Mouse (Mus musculus) embryonic fibroblast, embryonic 13.5 days (primary cell): ENCODE measurements around the gene Rufy4. TPM values are rescaled to one million over a fixed set of nuclear protein-coding genes. Genes with fewer than 3 reads are reported as not detected.

Experiments
- H3K27ac ChIP-seq: 2 replicates; pipeline ENCODE4 v1.5.1; 2012; ENCODE audit warnings: low read length, control low read depth, inconsistent platforms; ENCODE audit not compliant: insufficient read depth
- H3K4me1 ChIP-seq: 2 replicates; pipeline ENCODE4 v1.6.1; 2011; ENCODE audit warnings: low read length; ENCODE audit not compliant: control insufficient read depth, insufficient read depth
- H3K4me3 ChIP-seq: 2 replicates; pipeline ENCODE4 v1.5.1; 2011; ENCODE audit warnings: mild to moderate bottlenecking, control low read depth, low read length; ENCODE audit not compliant: insufficient read depth
- CTCF ChIP-seq: IDR thresholded peaks from 2 replicates; pipeline ENCODE4 v1.5.1; 2011; ENCODE audit warnings: mild to moderate bottlenecking, control low read depth, low read length, moderate library complexity, borderline replicate concordance; ENCODE audit not compliant: insufficient read depth
- POLR2A ChIP-seq: IDR thresholded peaks from 2 replicates; pipeline ENCODE4 v1.6.1; 2011; ENCODE audit warnings: low read depth, mild to moderate bottlenecking, control low read depth, low read length, moderate library complexity
- polyA plus RNA-seq: library from polyadenylated mRNA; stranded (reverse); fragments of >200 nt; gene quantifications from 2 replicates; pipeline ENCODE4 v1.2.4, GENCODE M21; 2011; ENCODE audit warnings: low read depth; ENCODE audit not compliant: missing spikeins, insufficient read length

Gene Rufy4
- polyA plus RNA-seq, 1 experiment: 0.56 TPM

DNA sequence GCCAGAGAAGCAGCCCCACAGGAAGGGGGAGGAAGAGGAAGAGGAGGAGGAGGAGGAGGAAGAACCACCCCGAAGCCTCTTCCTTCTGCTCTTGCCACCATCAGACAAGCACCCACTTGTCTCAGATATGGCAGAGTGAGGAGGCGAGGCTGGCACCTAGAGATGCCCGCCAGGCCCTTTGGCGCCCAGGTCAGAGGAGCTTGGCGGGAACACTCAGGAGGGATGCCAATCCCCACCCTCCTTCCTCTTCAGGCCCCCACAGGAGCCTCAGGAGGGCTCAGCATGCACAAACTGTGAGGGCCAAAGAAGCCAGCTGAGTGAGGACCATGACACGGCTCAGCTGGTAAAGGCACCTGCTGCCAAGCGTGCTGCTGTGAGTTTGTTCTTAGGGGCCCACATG, 4.2 kb upstream of the Rufy4 start:
- TF ChIP-seq POLR2A (no peak), CTCF (no peak)
- Histone ChIP-seq H3K4me3 (no peak overlapping the region), H3K27ac (no peak overlapping the region), H3K4me1 (no peaks in the 10 kb centered on the region)

DNA sequence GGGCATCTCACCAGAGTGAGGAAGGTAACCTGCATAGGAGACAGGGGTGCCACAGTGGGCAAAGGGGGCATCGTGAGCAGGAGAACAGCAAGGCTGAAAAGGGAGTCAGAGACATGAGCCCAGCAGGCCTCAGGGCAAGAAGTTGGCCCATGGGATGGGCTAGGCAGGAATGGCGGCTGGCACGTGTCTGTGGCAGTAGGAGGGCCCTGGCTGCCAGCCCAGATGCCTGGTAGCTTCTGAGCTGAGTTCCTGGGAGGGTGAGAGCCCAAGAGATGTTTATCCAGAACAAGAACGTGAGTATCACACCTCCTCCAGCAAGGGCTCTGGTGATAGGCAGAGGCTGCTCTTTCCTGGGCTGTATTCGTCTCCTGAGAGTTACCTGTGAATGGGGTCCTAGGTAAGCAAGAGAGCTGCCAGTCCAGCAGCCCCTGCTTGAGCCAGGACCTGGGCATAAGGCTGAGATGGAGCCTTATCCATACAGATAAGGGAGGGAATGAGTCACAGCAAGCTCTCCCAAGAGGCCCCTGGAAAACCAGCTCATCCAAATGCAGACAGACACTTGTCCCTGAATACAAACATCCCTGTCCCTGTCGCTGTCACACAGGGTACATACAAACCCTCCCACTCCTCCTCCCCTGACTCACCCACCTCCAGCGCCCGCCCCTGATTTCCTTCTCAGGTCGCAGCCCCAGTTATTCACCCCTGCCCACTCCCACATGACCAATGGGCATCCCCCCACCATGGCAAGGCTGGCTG, 3.3 kb upstream of the Rufy4 start:
- H3K27ac ChIP-seq: no peak overlapping the region
- TF ChIP-seq CTCF (no peak), POLR2A (no peak)
- no peaks in the 10 kb centered on the region for H3K4me1 ChIP-seq
- no peak overlapping the region for H3K4me3 ChIP-seq

DNA sequence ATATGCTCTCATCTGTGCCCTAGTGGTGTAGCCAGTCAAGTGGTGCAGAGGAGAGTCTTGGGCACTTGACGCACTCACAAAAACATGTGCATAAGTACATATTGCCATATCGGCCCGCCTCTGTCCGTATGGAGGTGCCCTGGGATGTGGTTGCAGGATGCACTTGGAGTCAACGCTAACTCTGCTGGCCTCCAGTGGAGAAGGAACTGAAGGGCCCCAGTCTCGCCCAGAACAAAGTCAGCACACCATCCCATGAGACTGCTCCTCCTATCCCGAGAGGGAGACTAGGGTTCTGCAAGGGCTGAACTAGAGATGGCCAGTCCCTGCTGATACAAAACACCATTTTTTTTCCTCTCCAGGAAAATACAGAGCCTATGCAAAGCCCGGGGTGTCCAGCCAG, 2.1 kb upstream of the Rufy4 start:
- no peaks in the 10 kb centered on the region for H3K4me1 ChIP-seq
- no peak for TF ChIP-seq POLR2A
- H3K4me3 ChIP-seq: no peak overlapping the region
- no peak overlapping the region for H3K27ac ChIP-seq

DNA sequence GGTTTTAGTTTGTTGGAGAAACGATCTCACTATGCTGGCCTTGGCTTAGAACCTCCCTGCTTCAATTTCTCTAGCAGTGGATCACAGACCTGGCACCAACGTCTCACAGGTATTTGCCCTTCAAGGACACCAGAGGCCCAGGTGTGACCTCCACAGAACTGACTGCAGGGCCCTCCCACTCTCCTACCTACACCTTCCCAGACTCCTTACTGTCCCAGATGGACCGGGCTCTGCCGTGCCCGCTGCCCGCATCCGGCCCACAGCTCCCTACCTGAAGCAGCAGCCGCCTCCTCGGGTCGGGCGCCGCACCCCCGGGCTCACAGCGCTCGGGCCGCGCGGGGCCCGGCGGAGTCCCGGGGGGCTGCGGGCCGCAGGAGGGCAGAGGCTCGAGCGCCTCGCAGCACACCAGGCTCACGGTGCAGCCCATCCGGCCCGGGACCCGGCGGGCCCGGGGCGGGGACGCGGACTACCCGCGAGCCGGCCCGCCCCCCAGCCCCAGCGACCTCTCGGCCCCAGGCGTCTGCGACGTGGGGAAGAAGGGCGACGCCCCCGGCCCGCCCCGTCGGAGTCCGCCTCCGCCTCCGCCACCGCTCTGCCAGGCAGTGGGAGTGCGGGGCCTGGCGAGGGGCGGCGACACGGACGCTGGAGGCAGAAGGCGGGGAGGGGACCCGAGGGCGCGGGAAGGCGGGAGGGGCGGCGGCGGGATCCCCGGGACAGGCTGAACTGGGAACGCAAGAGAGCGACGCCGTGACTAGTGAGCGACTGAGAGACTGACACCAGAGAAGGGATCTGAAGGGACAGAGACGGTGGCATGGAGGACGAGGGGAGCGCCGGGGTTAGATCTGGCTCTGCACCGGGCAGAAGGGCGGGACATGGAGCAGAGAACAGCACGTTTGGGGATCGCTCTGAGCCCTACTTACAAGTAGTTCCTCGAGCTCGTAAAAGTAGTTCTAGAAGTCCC, 1.0 kb upstream of the Rufy4 start, which contains the start of gene Tns1:
Gene Tns1 (minus strand): TSS at position 429 of the 961 bp plus-strand sequence.
- H3K4me1 ChIP-seq: no peaks in the 10 kb centered on the region
- TF ChIP-seq CTCF (no peak), POLR2A (no peak)
- H3K27ac ChIP-seq: no peak within 1 kb of the TSS
- H3K4me3 ChIP-seq: peak within 1 kb of the TSS; percentile 42

DNA sequence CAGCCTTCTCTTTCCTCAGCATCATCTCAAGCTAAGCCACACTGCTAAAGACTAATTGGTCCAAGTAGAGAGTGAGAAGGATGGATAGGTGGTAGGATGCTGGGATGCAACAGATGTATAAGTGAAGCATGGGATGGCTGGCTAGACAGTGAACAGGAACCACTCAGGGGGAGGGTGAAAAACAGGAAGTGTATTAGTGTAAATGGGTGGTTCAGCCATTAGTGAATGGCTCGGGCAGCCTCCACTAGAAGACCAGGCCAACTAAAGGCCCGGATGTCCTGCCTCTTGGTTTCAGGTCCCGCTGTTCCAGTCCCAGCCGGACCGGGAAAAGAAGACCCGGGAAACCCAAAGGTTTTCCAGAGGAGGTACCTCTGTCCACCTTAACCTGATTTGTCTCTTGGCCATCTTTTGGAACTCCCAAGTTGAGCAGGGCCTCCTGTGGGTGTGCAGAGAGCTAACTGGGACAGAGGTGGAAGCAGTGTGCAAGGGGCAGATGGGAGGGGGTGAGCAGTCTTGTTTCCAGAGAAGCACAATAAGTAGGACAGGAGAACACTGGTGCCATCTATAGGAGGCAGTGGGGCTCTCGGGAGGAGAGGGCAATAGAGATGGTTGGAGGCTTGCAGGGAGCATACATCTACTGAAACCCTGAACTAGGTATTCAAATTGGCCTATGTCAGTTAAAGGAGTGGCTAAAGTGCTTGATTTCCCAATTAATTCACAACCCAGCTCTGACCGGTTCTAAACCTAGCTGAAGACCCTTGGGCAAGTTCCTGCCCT, 5.7 kb downstream of the Rufy4 start:
- no peak overlapping the region for H3K4me3 ChIP-seq
- no peak overlapping the region for H3K27ac ChIP-seq
- TF ChIP-seq CTCF: no peak
- TF ChIP-seq POLR2A: no peak
- no peaks in the 10 kb centered on the region for H3K4me1 ChIP-seq

DNA sequence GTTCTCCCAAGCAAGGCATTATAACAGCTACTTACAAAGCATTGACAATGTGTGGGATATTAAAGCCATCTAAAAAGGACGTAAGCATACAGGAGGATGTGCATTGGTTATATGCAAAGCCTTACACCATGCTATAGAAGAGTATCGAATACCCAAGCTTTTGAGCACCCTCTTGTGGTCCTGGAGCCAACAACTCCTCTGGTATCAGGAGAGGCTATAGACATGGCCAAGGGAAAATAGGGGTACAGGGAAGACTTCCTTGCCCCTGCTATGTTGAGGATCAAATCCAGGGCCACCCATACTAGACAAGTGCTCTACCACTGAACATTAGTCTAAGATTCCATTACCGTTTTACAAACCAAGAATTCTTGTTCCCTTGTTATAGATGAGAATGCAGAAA, 6.7 kb downstream of the Rufy4 start:
- no peak overlapping the region for H3K27ac ChIP-seq
- H3K4me3 ChIP-seq: no peak overlapping the region
- H3K4me1 ChIP-seq: no peaks in the 10 kb centered on the region
- no peak for TF ChIP-seq CTCF
- no peak for TF ChIP-seq POLR2A

DNA sequence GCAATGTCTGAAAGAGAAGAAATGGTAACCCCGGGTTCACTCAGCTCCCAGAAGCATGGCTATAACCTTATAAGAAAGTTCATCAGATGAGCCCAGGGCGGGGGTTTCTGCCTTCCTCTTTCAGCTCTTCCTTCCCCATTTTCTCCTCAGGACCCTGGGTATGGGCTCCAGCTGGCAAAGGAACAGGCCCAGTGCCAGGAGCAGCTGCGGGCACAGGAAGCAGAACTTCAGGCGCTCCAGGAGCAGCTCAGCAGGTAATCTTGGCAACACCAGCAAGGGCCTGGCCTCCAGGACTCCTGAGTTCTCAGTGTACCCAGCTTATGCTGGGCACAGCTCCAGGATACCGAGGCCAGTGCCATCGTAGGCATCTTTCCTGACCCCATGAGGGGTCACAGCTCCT, 8.6 kb downstream of the Rufy4 start:
- H3K4me1 ChIP-seq: no peaks in the 10 kb centered on the region
- H3K4me3 ChIP-seq: no peak overlapping the region
- H3K27ac ChIP-seq: no peak overlapping the region
- TF ChIP-seq POLR2A: no peak
- TF ChIP-seq CTCF: no peak

DNA sequence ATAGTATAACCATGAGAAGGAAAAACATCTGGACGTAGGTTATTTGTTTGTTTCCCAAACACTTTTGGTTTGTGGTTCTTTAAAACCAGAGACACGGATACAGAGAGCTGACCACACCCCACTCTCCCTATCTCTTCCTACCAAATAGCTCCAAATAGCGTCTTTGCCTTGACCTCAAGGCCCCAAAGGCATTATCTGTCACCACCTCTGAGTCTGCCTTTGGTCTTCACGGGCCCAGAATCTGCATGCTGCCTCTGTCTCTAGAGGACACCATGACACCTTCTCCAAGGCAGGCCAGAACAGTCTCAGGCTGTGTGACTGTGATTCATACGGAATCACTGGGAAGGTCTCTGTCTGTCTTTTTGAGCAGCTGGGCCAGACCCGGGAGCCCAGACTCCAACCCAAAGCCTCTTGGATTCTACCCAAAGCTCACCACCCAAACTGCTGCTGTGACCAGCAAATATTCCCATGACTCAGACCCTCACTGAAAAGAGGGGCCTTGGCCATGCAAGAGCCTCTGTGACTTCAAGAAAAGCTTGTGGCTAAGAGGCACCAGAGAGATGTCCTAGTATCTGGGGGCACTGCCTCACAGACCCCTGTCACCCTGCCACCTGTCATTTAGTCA, 10.1 kb downstream of the Rufy4 start:
- Histone ChIP-seq H3K4me1 (no peaks in the 10 kb centered on the region), H3K27ac (no peak overlapping the region), H3K4me3 (no peak overlapping the region)
- TF ChIP-seq POLR2A: no peak
- TF ChIP-seq CTCF: no peak

DNA sequence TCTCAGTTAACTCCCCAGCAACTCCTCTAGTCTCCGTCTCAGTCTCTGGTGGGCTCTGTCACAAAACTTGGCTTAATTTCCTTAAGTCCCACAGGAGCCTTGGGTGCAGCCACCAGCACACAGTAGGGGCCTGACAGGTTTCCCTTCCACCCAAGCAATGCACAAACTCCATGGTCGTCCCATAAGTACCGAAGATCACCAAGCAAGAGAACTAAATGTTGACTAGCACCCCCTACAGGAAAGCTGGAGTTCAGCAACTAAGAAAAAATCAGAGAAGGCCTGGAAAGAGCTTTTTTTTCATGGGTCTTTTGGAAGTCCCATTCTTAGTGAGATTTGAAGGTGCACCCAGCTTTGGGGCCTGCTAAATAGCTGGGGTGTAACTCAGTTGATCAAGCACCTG, 14.1 kb downstream of the Rufy4 start:
- no peak overlapping the region for H3K27ac ChIP-seq
- no peak overlapping the region for H3K4me3 ChIP-seq
- TF ChIP-seq CTCF (no peak), POLR2A (no peak)
- H3K4me1 ChIP-seq: no peaks in the 10 kb centered on the region
